Mouse (Mus musculus) kidney, embryonic 14.5 days (tissue): ENCODE results near the gene Slc8b1. TPM values are rescaled to one million over a fixed set of nuclear protein-coding genes. Genes with fewer than 3 reads are reported as not detected.
A peak's percentile ranks its signal among the peaks of the same experiment; 100 is the strongest.

Experiments used
- ATAC-seq: fragments of 200-750 bp; cut with Nextera tagmentation; 2 replicates; pipeline ENCODE4 v1.8.0; 2017; ENCODE audit warnings: moderate number of reproducible peaks, mild to moderate bottlenecking, moderate TSS enrichment, moderate library complexity; ENCODE audit not compliant: low FRiP score, low TSS enrichment
- H3K27ac ChIP-seq: fragments of 300-500 bp; sonication (generic); 2 replicates; pipeline ENCODE4 v1.5.1; 2014; ENCODE audit warnings: low read depth, mild to moderate bottlenecking, low read length, moderate library complexity, mixed read lengths
- H3K27me3 ChIP-seq: fragments of 300-500 bp; sonication (generic); 2 replicates; pipeline ENCODE4 v1.6.1; 2014; ENCODE audit warnings: mild to moderate bottlenecking, low read length; ENCODE audit not compliant: control insufficient read depth, insufficient read depth
- H3K36me3 ChIP-seq: fragments of 300-500 bp; sonication (generic); 2 replicates; pipeline ENCODE4 v1.6.1; 2014; ENCODE audit warnings: low read length, mixed read lengths; ENCODE audit not compliant: control insufficient read depth, insufficient read depth
- H3K4me1 ChIP-seq: fragments of 300-500 bp; sonication (generic); 2 replicates; pipeline ENCODE4 v1.6.1; 2014; ENCODE audit warnings: low read length, mixed read lengths; ENCODE audit not compliant: control insufficient read depth, insufficient read depth
- H3K4me2 ChIP-seq: fragments of 300-500 bp; sonication (generic); replicated peaks from 2 replicates; pipeline ENCODE4 v1.6.1; 2014; ENCODE audit warnings: low read depth, mild to moderate bottlenecking, low read length
- H3K4me3 ChIP-seq: fragments of 300-500 bp; sonication (generic); 2 replicates; pipeline ENCODE4 v1.5.1; 2014; ENCODE audit warnings: mild to moderate bottlenecking, low read length
- H3K9ac ChIP-seq: fragments of 300-500 bp; sonication (generic); 2 replicates; pipeline ENCODE4 v1.6.1; 2014; ENCODE audit warnings: low read depth, mild to moderate bottlenecking, low read length, moderate library complexity
- H3K9me3 ChIP-seq: fragments of 300-500 bp; sonication (generic); 2 replicates; pipeline ENCODE4 v1.6.1; 2016; ENCODE audit warnings: low read length; ENCODE audit not compliant: control insufficient read depth
- WGBS: fragments of 180-500 bp; shearing (Covaris S2); extraction: QIAGEN DNeasy Blood & Tissue Kit; methylation state at CpG from one replicate; pipeline ENCODE4 v1.1.7; 2014; 5-methylcytosine and 5-hydroxymethylcytosine counted together
- polyA plus RNA-seq: library from polyadenylated mRNA; unstranded; fragments of >200 nt; fragmentation: Nextera tagmentation; extraction: Ambion mirVana; gene quantifications from 2 replicates; pipeline ENCODE4 v1.2.1, GENCODE M21; 2014

The Slc8b1 gene
- polyA plus RNA-seq, 1 experiment from 2014 or later: 6.0 TPM

DNA sequence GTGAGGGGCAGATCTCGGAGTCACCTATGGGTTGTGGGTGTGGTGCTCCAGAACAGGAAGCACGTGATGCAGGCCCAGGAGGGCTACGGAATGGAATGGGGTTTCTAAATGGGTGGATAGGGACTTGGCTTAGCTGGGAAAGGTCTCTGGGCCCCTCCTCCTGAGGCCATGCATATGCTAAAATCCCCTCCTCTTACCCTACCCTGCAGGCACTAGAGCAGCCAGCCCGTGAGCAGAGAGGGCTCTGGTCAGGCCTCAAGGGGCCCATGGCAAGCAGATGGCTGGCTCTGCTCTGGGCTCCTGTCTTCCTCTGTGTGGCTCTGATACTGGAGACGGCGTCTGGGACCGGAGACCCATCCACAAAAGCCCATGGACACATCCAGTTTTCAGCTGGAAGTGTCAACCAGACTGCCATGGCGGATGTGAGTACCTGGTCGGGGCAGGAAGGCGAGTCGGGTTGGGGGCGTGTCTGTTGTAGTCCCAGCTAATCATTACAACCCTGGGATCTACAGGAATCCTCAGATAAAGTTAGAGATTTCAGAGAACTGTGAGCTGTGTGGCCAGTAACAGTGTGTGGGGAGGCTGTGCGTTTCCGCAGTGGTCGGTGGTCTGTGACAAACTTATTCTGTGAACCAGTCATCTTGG is 2.1 kb downstream of the Slc8b1 start:
- 36% methylated on average over 15 of the region's 15 CpGs for WGBS
- Histone ChIP-seq H3K9ac (no peak overlapping the region), H3K4me2 (peak overlapping the region; percentile 5; the same call in 1 of the 2 replicates), H3K4me3 (no peak overlapping the region), H3K9me3 (no peaks in the 10 kb centered on the region), H3K27me3 (no peaks in the 10 kb centered on the region), H3K27ac (peak overlapping the region; percentile 13; the same call in 1 of the 2 replicates), H3K4me1 (peaks cover 39% of the 10 kb centered on the region), H3K36me3 (no peaks in the 10 kb centered on the region)
- no peak for ATAC-seq

DNA sequence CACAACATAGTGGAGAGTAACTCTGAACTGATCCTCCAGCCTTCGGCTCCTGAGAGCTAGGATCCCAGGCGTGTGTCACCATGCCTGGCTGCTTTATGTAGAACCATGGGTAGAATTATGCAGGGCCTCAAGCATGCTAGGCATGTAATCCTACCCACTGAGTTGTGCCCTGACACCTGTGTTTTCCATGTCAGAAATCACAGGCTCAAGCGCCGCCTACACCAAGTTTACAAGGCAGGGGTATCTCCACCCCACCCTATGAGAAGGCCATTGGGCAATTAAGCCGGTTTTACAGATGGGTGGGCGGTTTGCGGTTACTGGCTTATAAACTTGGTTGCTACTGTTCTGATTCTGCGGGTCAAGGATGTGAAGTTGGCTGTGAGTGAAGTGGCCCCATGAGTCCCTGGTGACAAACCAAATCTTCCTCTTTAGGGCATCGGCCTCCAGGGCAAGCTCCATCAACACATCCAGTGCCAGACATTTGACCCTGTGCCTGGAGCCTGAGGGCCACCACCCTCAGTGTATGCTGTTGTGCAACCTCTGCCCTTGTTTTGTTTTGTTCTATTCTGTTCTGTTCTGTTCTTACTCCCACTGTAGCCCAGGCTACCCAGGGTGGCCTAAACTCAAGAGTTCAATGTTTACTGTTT is 3.2 kb downstream of the Slc8b1 start:
- no peak overlapping the region for H3K9ac ChIP-seq
- H3K36me3 ChIP-seq: no peaks in the 10 kb centered on the region
- ATAC-seq: no peak
- H3K9me3 ChIP-seq: no peaks in the 10 kb centered on the region
- no peak overlapping the region for H3K4me3 ChIP-seq
- H3K4me2 ChIP-seq: no peak overlapping the region
- peak overlapping the region; percentile 42; the same call in 1 of the 2 replicates for H3K27ac ChIP-seq
- no peaks in the 10 kb centered on the region for H3K27me3 ChIP-seq
- 58% methylated on average over 9 of the region's 9 CpGs for WGBS
- H3K4me1 ChIP-seq: peaks cover 39% of the 10 kb centered on the region

DNA sequence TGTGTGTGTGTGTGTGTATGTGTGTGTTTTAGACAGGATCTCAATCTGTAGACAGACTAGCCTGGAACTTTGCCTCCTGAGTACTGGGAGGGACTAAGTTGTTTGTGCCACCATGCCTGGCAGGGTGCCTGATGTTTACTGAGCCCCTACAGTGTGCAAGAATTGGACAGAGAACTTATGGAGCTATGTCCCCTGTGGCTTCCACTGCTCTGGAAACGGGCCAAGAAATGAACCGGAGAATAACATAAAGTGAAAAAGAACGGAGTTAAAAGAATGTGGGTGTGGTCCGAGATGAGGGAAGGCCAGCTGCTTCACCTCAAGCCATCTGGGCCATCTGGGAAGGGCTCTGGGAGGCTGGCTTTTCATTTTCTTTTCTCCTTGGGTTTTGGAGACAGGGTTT is 3.8 kb downstream of the Slc8b1 start:
- Histone ChIP-seq H3K27me3 (no peaks in the 10 kb centered on the region), H3K9ac (no peak overlapping the region), H3K36me3 (no peaks in the 10 kb centered on the region), H3K4me2 (no peak overlapping the region), H3K4me3 (no peak overlapping the region), H3K27ac (peak overlapping the region; percentile 74; the same call in 1 of the 2 replicates), H3K9me3 (no peaks in the 10 kb centered on the region), H3K4me1 (peaks cover 39% of the 10 kb centered on the region)
- 12% methylated on average over 4 of the region's 4 CpGs for WGBS
- no peak for ATAC-seq

DNA sequence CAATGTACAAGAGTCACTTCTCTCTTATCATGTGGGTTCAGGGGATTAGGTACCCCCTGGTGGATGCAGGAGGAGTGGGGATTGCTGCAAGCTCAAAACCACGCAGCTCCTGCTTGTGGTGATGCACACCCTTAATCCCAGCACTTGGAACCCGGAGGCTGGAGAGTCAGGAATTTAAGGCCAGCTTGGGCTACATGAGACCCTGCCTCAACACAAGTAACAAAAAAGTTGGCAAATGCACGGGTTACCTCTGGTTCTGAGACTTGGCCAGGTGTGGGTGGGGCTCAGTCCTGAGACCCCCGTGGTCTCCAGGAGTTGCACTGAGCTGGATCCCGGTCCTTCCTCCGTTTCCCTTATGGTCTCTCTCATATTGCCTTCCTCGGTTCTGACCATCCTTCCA is 4.5 kb downstream of the Slc8b1 start:
- Histone ChIP-seq H3K4me3 (no peak overlapping the region), H3K27ac (peak overlapping the region; percentile 74; the same call in 1 of the 2 replicates), H3K27me3 (no peaks in the 10 kb centered on the region), H3K4me1 (peaks cover 39% of the 10 kb centered on the region), H3K9ac (no peak overlapping the region), H3K36me3 (no peaks in the 10 kb centered on the region), H3K9me3 (no peaks in the 10 kb centered on the region), H3K4me2 (no peak overlapping the region)
- ATAC-seq: no peak
- 79% methylated on average over 7 of the region's 7 CpGs for WGBS

DNA sequence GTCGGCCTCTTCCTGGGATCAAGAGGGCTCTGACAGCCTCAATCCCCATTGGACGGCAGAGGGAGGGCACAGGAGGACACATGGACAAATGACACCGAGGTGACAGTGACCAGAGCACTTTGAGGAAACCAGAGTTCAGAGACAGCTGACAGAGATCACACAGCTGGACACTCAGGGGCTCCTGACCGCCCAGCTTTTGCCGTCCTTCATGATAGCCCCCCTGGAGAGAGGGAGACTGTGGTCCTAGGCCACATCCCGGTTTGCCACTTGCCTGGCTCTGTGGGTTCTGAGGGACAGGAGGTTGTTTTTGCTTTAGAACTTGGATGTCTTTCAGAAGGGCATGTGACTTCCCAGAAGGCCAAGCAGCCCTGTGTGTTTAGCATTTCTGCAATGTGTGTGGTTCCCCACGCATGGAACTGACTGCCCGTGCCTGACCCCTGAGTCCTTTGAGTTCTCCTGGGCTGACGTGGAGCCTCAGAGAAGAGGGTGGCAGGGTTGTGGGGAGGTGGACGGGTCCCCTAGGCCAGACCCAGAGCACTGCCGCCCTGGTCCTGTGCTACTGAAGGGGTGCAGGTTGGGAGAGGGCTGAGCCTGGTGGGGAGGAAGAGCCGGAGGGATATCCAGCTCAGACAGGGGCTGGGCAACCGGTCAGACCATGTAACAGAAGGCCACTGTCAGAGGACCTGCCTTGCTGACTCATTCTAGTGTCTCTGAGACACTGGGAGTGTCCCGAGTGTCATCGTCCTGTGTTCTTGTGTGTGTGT is 5.4 kb downstream of the Slc8b1 start:
- Histone ChIP-seq H3K27me3 (no peaks in the 10 kb centered on the region), H3K4me2 (no peak overlapping the region), H3K27ac (no peak overlapping the region), H3K4me3 (no peak overlapping the region), H3K4me1 (peaks cover 37% of the 10 kb centered on the region), H3K9ac (0 out of 2 replicates have a peak overlapping the region, but pooled peaks have one; percentile 12), H3K36me3 (no peaks in the 10 kb centered on the region), H3K9me3 (no peaks in the 10 kb centered on the region)
- no peak for ATAC-seq
- WGBS: 40% methylated on average over 15 of the region's 15 CpGs

DNA sequence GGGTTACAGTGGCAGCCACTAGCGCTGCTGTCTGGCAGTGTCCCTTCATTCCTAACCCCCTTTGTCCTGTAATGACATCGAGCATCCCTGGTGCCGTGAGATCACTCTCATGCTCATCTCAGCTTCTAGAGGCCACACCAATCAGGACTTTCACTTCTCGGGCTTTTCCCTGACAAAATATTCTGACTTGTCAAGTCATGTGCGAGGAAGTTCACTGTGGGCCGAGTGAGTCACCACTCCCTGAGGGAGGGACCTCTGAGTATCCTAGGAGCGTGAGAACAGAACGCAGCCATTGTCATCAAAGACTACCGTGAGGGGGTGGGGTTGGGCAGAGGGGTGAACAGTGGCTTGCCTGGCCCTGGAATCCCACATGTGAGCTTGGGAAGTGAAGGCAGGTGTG is 6.6 kb downstream of the Slc8b1 start:
- H3K27ac ChIP-seq: no peak overlapping the region
- no peaks in the 10 kb centered on the region for H3K27me3 ChIP-seq
- no peaks in the 10 kb centered on the region for H3K9me3 ChIP-seq
- H3K36me3 ChIP-seq: peaks cover 7% of the 10 kb centered on the region
- ATAC-seq: no peak
- no peak overlapping the region for H3K9ac ChIP-seq
- H3K4me1 ChIP-seq: peaks cover 34% of the 10 kb centered on the region
- H3K4me3 ChIP-seq: no peak overlapping the region
- H3K4me2 ChIP-seq: no peak overlapping the region
- 53% methylated on average over 9 of the region's 9 CpGs for WGBS

GRCm38 (mm10) chr5:120522649-120523048 is 11.7 kb downstream of the Slc8b1 start:
- Histone ChIP-seq H3K4me2 (no peak overlapping the region), H3K4me3 (no peak overlapping the region), H3K9me3 (no peaks in the 10 kb centered on the region), H3K4me1 (0 out of 2 replicates have a peak, but pooled peaks cover 2% of the 10 kb centered on the region), H3K36me3 (peaks cover 10% of the 10 kb centered on the region), H3K27ac (no peak overlapping the region), H3K9ac (no peak overlapping the region), H3K27me3 (no peaks in the 10 kb centered on the region)
- WGBS: 84% methylated on average over 3 of the region's 3 CpGs
- ATAC-seq: no peak

- Histone ChIP-seq H3K9ac (no peak overlapping the region), H3K4me1 (no peaks in the 10 kb centered on the region), H3K36me3 (peaks cover 10% of the 10 kb centered on the region), H3K27ac (no peak overlapping the region), H3K4me2 (no peak overlapping the region), H3K9me3 (no peaks in the 10 kb centered on the region), H3K27me3 (no peaks in the 10 kb centered on the region), H3K4me3 (no peak overlapping the region)
- 91% methylated on average over 2 of the region's 2 CpGs for WGBS
- ATAC-seq: no peak
These were observed 13.8 kb downstream of the Slc8b1 start for GRCm38 (mm10) chr5:120524736-120525135.

DNA sequence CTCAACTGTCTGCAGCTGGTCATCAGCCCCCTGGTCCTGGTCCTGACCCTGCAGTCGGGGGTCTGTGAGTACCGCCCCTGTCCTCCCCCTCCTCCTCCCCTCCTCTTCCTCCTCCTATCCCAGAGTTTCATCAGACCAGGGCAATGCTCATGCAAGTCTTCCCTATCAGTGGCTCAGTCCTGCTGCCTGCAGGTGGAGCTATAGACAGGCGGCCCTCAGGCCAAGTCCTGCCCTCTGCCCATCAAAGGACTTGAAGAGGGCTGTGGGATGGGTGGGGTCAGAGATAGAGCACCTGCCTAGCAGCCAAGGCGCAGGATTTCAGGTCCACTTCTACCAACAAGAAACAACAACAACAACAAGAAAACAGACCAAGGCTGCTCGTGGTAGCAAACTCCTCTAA is 14.8 kb downstream of the Slc8b1 start:
- no peaks in the 10 kb centered on the region for H3K4me1 ChIP-seq
- WGBS: 29% methylated on average over 5 of the region's 5 CpGs
- H3K9me3 ChIP-seq: no peaks in the 10 kb centered on the region
- no peaks in the 10 kb centered on the region for H3K27me3 ChIP-seq
- no peak overlapping the region for H3K9ac ChIP-seq
- peaks cover 10% of the 10 kb centered on the region for H3K36me3 ChIP-seq
- H3K27ac ChIP-seq: no peak overlapping the region
- 0 out of 2 replicates have a peak, but pooled peaks have one; percentile 45 for ATAC-seq
- no peak overlapping the region for H3K4me2 ChIP-seq
- no peak overlapping the region for H3K4me3 ChIP-seq
